Mouse (Mus musculus): ENCODE data around the gene Ttyh3.
A peak's percentile ranks its signal among the peaks of the same experiment; 100 is the strongest.
"Not testable (repeated sequence)": the region's sequence is repeated elsewhere in the genome, so short reads cannot be mapped to it uniquely, and the experiment has no call there.

Ttyh3 gene

GRCm38 (mm10) chr5:140648519-140649100 lies at the start of gene Ttyh3:
Ttyh3 (minus strand) TSS chr5:140649031.
- DNase-seq (ENCODE audit: low read depth, low spot score), result peak; percentile 36

GRCm38 (mm10) chr5:140695987-140696386 lies 47.2 kb upstream of the Ttyh3 start:
- no peak for DNase-seq (ENCODE audit: low read depth, low spot score)

GRCm38 (mm10) chr5:140688434-140688833 lies 39.6 kb upstream of the Ttyh3 start:
- no peak for DNase-seq (ENCODE audit: low read depth, low spot score)

GRCm38 (mm10) chr5:140684343-140685148 lies 35.7 kb upstream of the Ttyh3 start:
- peak; percentile 53 for DNase-seq (ENCODE audit: low read depth, low spot score)

- no peak for DNase-seq (ENCODE audit: low read depth, low spot score)
These were observed 33.3 kb upstream of the Ttyh3 start for GRCm38 (mm10) chr5:140682113-140682512.

- no peak for DNase-seq (ENCODE audit: low read depth, low spot score)
These were observed 32.1 kb upstream of the Ttyh3 start for GRCm38 (mm10) chr5:140680950-140681349.

- DNase-seq (ENCODE audit: low read depth, low spot score), result no peak
These were observed 31.2 kb upstream of the Ttyh3 start for GRCm38 (mm10) chr5:140680051-140680450.

- no peak for DNase-seq (ENCODE audit: low read depth, low spot score)
These were observed 28.3 kb upstream of the Ttyh3 start for GRCm38 (mm10) chr5:140677137-140677536.

GRCm38 (mm10) chr5:140675640-140676039 lies 26.8 kb upstream of the Ttyh3 start:
- no peak for DNase-seq (ENCODE audit: low read depth, low spot score)

GRCm38 (mm10) chr5:140675079-140675478 lies 26.2 kb upstream of the Ttyh3 start:
- no peak for DNase-seq (ENCODE audit: low read depth, low spot score)

- no peak for DNase-seq (ENCODE audit: low read depth, low spot score)
These were observed 25.2 kb upstream of the Ttyh3 start for GRCm38 (mm10) chr5:140674036-140674435.

GRCm38 (mm10) chr5:140672603-140673002 lies 23.8 kb upstream of the Ttyh3 start:
- DNase-seq (ENCODE audit: low read depth, low spot score), result not testable (repeated sequence)

- no peak for DNase-seq (ENCODE audit: low read depth, low spot score)
These were observed 23.3 kb upstream of the Ttyh3 start for GRCm38 (mm10) chr5:140672115-140672514.

- peak; percentile 49 for DNase-seq (ENCODE audit: low read depth, low spot score)
These were observed 14.9 kb upstream of the Ttyh3 start for GRCm38 (mm10) chr5:140663621-140664180.

- no peak for DNase-seq (ENCODE audit: low read depth, low spot score)
These were observed 14.1 kb upstream of the Ttyh3 start for GRCm38 (mm10) chr5:140662741-140663592.

GRCm38 (mm10) chr5:140661875-140662643 lies 13.2 kb upstream of the Ttyh3 start:
- DNase-seq (ENCODE audit: low read depth, low spot score), result no peak

GRCm38 (mm10) chr5:140661427-140661826 lies 12.6 kb upstream of the Ttyh3 start:
- DNase-seq (ENCODE audit: low read depth, low spot score), result no peak

GRCm38 (mm10) chr5:140660398-140660797 lies 11.6 kb upstream of the Ttyh3 start:
- DNase-seq (ENCODE audit: low read depth, low spot score), result no peak

- no peak for DNase-seq (ENCODE audit: low read depth, low spot score)
These were observed 10.9 kb upstream of the Ttyh3 start for GRCm38 (mm10) chr5:140659607-140660272.

GRCm38 (mm10) chr5:140654096-140654845 lies 5.4 kb upstream of the Ttyh3 start:
- no peak for DNase-seq (ENCODE audit: low read depth, low spot score)
